Mouse (Mus musculus) CH12.LX (cell line): ENCODE data around the gene Zg16. TPM values are rescaled to one million over a fixed set of nuclear protein-coding genes. Genes with fewer than 3 reads are reported as not detected.

Experiments
- DNase-seq: peaks from one replicate; pipeline ENCODE4 v3.0.0-alpha.2; 2013; ENCODE audit errors: extremely low read depth
- H3K27ac ChIP-seq: 2 replicates; pipeline ENCODE4 v1.5.1; 2012; ENCODE audit warnings: low read depth, mild to moderate bottlenecking, control low read depth, moderate library complexity; ENCODE audit not compliant: insufficient read depth
- H3K27me3 ChIP-seq: replicated peaks from 2 replicates; pipeline ENCODE3; 2012; ENCODE audit warnings: inconsistent platforms
- H3K36me3 ChIP-seq, 2 experiments: replicated peaks in 1 of 2; 2 replicates each; pipeline versions ENCODE3 to v1.6.1; 2012; ENCODE audit warnings: inconsistent platforms in 1 of 2, low read length in 1 of 2, mild to moderate bottlenecking in 1 of 2, mixed read lengths in 1 of 2, moderate library complexity in 1 of 2; ENCODE audit not compliant: control insufficient read depth in 1 of 2, insufficient read depth in 1 of 2
- H3K4me1 ChIP-seq, 2 experiments: 2 replicates each; pipeline ENCODE4 v1.6.1; 2012; ENCODE audit warnings: inconsistent platforms in 1 of 2, moderate library complexity in 1 of 2; ENCODE audit not compliant: insufficient read depth in 2 of 2, control insufficient read depth in 1 of 2
- H3K4me2 ChIP-seq: 2 replicates; pipeline ENCODE4 v1.6.1; 2012; ENCODE audit warnings: low read depth, mild to moderate bottlenecking, control low read depth; ENCODE audit not compliant: poor library complexity, insufficient read depth, severe bottlenecking
- H3K4me3 ChIP-seq, 3 experiments: fragments of 150-350 bp in 1 of 3; sonication (generic) in 1 of 3; replicated peaks in 1 of 3; 2 replicates each; pipeline versions ENCODE3 to v1.5.1; 2011 to 2012; ENCODE audit warnings: low read depth in 2 of 3, low read length in 2 of 3, mild to moderate bottlenecking in 2 of 3, moderate library complexity in 2 of 3, control low read depth in 1 of 3, improper control_type of control experiment in 1 of 3, inconsistent platforms in 1 of 3, mixed read lengths in 1 of 3; ENCODE audit not compliant: poor library complexity in 1 of 3
- H3K79me2 ChIP-seq: replicated peaks from 2 replicates; pipeline ENCODE4 v1.6.1; 2012; ENCODE audit warnings: mild to moderate bottlenecking, moderate library complexity; ENCODE audit not compliant: control insufficient read depth, poor library complexity, insufficient read depth, severe bottlenecking; ENCODE audit errors: extremely low read depth
- H3K9ac ChIP-seq: 2 replicates; pipeline ENCODE4 v1.6.1; 2012; ENCODE audit warnings: low read depth, mild to moderate bottlenecking, control low read depth, moderate library complexity; ENCODE audit not compliant: insufficient read depth
- H3K9me3 ChIP-seq: replicated peaks from 2 replicates; pipeline ENCODE3; 2012; ENCODE audit warnings: low read length, inconsistent platforms, mixed read lengths
- BHLHE40 ChIP-seq: IDR thresholded peaks from 2 replicates; pipeline ENCODE4 v1.6.1; 2011; ENCODE audit warnings: mild to moderate bottlenecking, low read depth, low read length, improper control_type of control experiment
- CHD1 ChIP-seq: IDR thresholded peaks from 2 replicates; pipeline ENCODE4 v1.6.1; 2012; ENCODE audit warnings: low read depth, low read length, improper control_type of control experiment, inconsistent platforms
- CHD2 ChIP-seq: IDR thresholded peaks from 2 replicates; pipeline ENCODE4 v1.6.1; 2011; ENCODE audit warnings: low read length, improper control_type of control experiment
- CTCF ChIP-seq, 2 experiments: IDR thresholded peaks in 1 of 2; conservative IDR thresholded peaks in 1 of 2; 2 replicates each; pipeline ENCODE4 v1.5.1; 2011 to 2012; ENCODE audit warnings: low read depth in 2 of 2, low read length in 2 of 2, improper control_type of control experiment in 1 of 2, inconsistent platforms in 1 of 2, mild to moderate bottlenecking in 1 of 2, moderate library complexity in 1 of 2
- E2F4 ChIP-seq: IDR thresholded peaks from 2 replicates; pipeline ENCODE4 v1.6.1; 2011; ENCODE audit warnings: low read depth, low read length, improper control_type of control experiment; ENCODE audit not compliant: insufficient replicate concordance
- GABPA ChIP-seq: IDR thresholded peaks from 2 replicates; pipeline ENCODE4 v1.6.1; 2012; ENCODE audit warnings: low read depth, low read length, improper control_type of control experiment, inconsistent platforms; ENCODE audit not compliant: insufficient replicate concordance
- JUND ChIP-seq: conservative IDR thresholded peaks from 2 replicates; pipeline ENCODE4 v1.6.1; 2011; ENCODE audit warnings: low read depth, low read length, improper control_type of control experiment
- MAFK ChIP-seq: IDR thresholded peaks from 2 replicates; pipeline ENCODE4 v1.6.1; 2011; ENCODE audit warnings: low read length, improper control_type of control experiment; ENCODE audit not compliant: insufficient replicate concordance
- MAZ ChIP-seq: IDR thresholded peaks from 2 replicates; pipeline ENCODE4 v1.6.1; 2012; ENCODE audit warnings: low read depth, mild to moderate bottlenecking, inconsistent platforms, low read length, improper control_type of control experiment, moderate library complexity
- MEF2A ChIP-seq: IDR thresholded peaks from 2 replicates; pipeline ENCODE4 v1.6.1; 2014; ENCODE audit warnings: low read depth, mild to moderate bottlenecking, inconsistent platforms, low read length, improper control_type of control experiment, borderline replicate concordance
- MXI1 ChIP-seq: IDR thresholded peaks from 2 replicates; pipeline ENCODE4 v1.6.1; 2011; ENCODE audit warnings: mild to moderate bottlenecking, low read depth, low read length, improper control_type of control experiment
- POLR2A ChIP-seq: IDR thresholded peaks from 2 replicates; pipeline ENCODE4 v1.6.1; 2011; ENCODE audit warnings: low read depth, mild to moderate bottlenecking, improper control_type of control experiment, low read length
- POLR2AphosphoS2 ChIP-seq: IDR thresholded peaks from 2 replicates; pipeline ENCODE4 v1.6.1; 2011; ENCODE audit warnings: low read depth, low read length, improper control_type of control experiment
- RCOR1 ChIP-seq: conservative IDR thresholded peaks from 2 replicates; pipeline ENCODE4 v1.6.1; 2012; ENCODE audit warnings: low read depth, mild to moderate bottlenecking, inconsistent platforms, low read length, improper control_type of control experiment
- SMC3 ChIP-seq: IDR thresholded peaks from 2 replicates; pipeline ENCODE4 v1.6.1; 2011; ENCODE audit warnings: low read depth, low read length, improper control_type of control experiment
- TBP ChIP-seq: conservative IDR thresholded peaks from 2 replicates; pipeline ENCODE4 v1.6.1; 2011; ENCODE audit warnings: low read depth, low read length, improper control_type of control experiment
- TCF12 ChIP-seq: IDR thresholded peaks from 2 replicates; pipeline ENCODE4 v1.6.1; 2014; ENCODE audit warnings: low read depth, mild to moderate bottlenecking, inconsistent platforms, low read length, improper control_type of control experiment
- UBTF ChIP-seq: IDR thresholded peaks from 2 replicates; pipeline ENCODE4 v1.6.1; 2012; ENCODE audit warnings: low read depth, mild to moderate bottlenecking, inconsistent platforms, low read length, improper control_type of control experiment, moderate library complexity
- USF1 ChIP-seq: IDR thresholded peaks from 2 replicates; pipeline ENCODE4 v1.6.1; 2014; ENCODE audit warnings: low read depth, mild to moderate bottlenecking, inconsistent platforms, low read length, improper control_type of control experiment
- ZC3H11A ChIP-seq: IDR thresholded peaks from 2 replicates; pipeline ENCODE4 v1.6.1; 2012; ENCODE audit warnings: low read depth, mild to moderate bottlenecking, inconsistent platforms, low read length, improper control_type of control experiment
- ZNF384 ChIP-seq: IDR thresholded peaks from 2 replicates; pipeline ENCODE4 v1.6.1; 2012; ENCODE audit warnings: low read depth, low read length, improper control_type of control experiment, inconsistent platforms
- dilution Hi-C: fragments of 300-500 bp; cut with MboI; formaldehyde crosslinking; loops from 2 replicates; pipeline ENCODE4 v1.14.3; 2020; ENCODE audit warnings: low sequenced_read_pairs; ENCODE audit not compliant: extremely low pct_unique_long_range_greater_than_20kb, extremely low pct_ligation_motif_present
- in situ Hi-C: fragments of 300-500 bp; cut with MboI; formaldehyde crosslinking; loops from 3 replicates; pipeline ENCODE4 v1.14.3; 2019; ENCODE audit warnings: low sequenced_read_pairs, low pct_ligation_motif_present, low pct_unique_long_range_greater_than_20kb, mixed read lengths
- polyA plus RNA-seq: library from polyadenylated mRNA; unstranded; fragments of >175 nt; gene quantifications from 2 replicates; pipeline ENCODE4 v1.2.1, GENCODE M21; 2012; ENCODE audit warnings: low read depth; ENCODE audit not compliant: insufficient read length
- total RNA-seq, 2 experiments: library from RNA; depleted of rRNA; stranded (reverse); fragments of 300-350 nt in 1 of 2; fragments of >200 nt in 1 of 2; gene quantifications; 2 replicates each; pipeline ENCODE4 v1.2.3; 2012 to 2014

Gene Zg16
- total and polyA plus RNA-seq, 3 experiments = not detected

DNA sequence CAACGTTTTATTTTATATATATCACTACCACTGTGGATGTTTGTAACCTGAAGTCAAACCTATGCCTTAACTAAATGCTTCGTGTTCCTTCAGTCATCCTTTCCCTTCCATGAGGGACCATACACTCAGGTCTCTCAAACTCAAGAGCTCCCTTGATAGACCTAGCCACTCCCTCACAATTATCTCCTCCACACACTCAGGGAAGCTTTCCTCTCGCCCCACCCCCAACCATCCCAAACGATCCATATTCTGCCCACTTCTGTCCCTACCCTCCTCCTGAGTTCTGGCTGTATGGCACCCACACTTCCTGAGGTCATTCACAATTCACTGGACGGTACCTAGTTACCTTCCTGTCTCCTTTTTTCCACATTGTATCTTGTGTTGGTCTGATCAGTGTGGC is 11.4 kb upstream of the Zg16 start:
- Histone ChIP-seq H3K27ac (no peak overlapping the region), H3K4me2 (no peak overlapping the region), H3K4me1 (peaks cover 0 to 8% of the 10 kb centered on the region in 2 experiments; a peak in 1 of 4 replicates), H3K9ac (no peak overlapping the region), H3K36me3 (peaks cover 9 to 15% of the 10 kb centered on the region in 2 experiments), H3K27me3 (no peaks in the 10 kb centered on the region), H3K79me2 (no peaks in the 10 kb centered on the region), H3K9me3 (peaks cover 6% of the 10 kb centered on the region), H3K4me3 (no peak overlapping the region)
- dilution Hi-C loops = no loop called here
- TF ChIP-seq JUND (no peak), MEF2A (no peak), MXI1 (no peak), RCOR1 (no peak), CTCF (conservative IDR thresholded peaks at IDR 0.05 in 1 of 2, IDR thresholded peaks at IDR 0.05 in 1 of 2; ENCODE audit: low read depth in 2 of 2, low read length in 2 of 2) (no peak), BHLHE40 (no peak), SMC3 (no peak), CHD2 (no peak), POLR2AphosphoS2 (no peak), UBTF (no peak), CHD1 (no peak), TBP (no peak), E2F4 (no peak), ZNF384 (no peak), MAZ (no peak), MAFK (no peak), POLR2A (no peak), TCF12 (no peak), ZC3H11A (no peak), USF1 (no peak)
- no peak for DNase-seq
- in situ Hi-C loops = no loop called here

DNA sequence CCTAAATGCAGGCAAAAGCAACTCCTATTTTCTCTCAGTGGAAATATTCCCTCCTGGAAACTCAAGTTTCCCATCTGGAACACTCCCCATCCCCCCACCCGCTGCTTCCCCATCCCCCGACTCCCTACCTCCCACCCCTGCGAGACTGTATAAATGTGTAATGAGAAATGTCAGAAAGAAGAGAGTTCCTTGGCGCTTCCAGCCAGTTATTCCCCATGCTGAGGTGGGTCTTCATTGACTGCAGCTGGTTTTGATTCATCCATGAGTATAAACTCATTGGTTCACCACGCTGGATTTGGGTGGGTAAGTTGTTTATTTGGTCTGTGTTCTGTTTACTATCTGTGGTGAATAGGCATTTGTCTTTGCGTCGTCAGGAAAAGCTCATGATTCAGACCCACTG is 9.3 kb upstream of the Zg16 start:
- peaks cover 6% of the 10 kb centered on the region for H3K9me3 ChIP-seq
- no peak for TF ChIP-seq UBTF
- no peak for TF ChIP-seq BHLHE40
- no peak for TF ChIP-seq MAZ
- no peak for TF ChIP-seq GABPA
- peaks cover 21 to 30% of the 10 kb centered on the region in 2 experiments for H3K36me3 ChIP-seq
- peaks cover 9 to 23% of the 10 kb centered on the region in 2 experiments for H3K4me1 ChIP-seq
- H3K4me2 ChIP-seq = no peak overlapping the region
- no peaks in the 10 kb centered on the region for H3K27me3 ChIP-seq
- DNase-seq = no peak
- H3K79me2 ChIP-seq = peaks cover 18% of the 10 kb centered on the region
- H3K27ac ChIP-seq = no peak overlapping the region
- H3K9ac ChIP-seq = no peak overlapping the region
- no peak overlapping the region for H3K4me3 ChIP-seq
- in situ Hi-C loops = no loop called here
- dilution Hi-C loops = no loop called here
